Mouse (Mus musculus) liver, embryonic 14.5 days (tissue): ENCODE measurements around the gene Klhl36.

Experiments
- CTCF ChIP-seq: IDR thresholded peaks from 2 replicates; pipeline ENCODE4 v1.5.1; 2016; ENCODE audit warnings: antibody characterized with exemption, low read depth, control low read depth
- EP300 ChIP-seq: IDR thresholded peaks from 2 replicates; pipeline ENCODE4 v1.6.1; 2016; ENCODE audit warnings: antibody characterized with exemption, low read depth

DNA sequence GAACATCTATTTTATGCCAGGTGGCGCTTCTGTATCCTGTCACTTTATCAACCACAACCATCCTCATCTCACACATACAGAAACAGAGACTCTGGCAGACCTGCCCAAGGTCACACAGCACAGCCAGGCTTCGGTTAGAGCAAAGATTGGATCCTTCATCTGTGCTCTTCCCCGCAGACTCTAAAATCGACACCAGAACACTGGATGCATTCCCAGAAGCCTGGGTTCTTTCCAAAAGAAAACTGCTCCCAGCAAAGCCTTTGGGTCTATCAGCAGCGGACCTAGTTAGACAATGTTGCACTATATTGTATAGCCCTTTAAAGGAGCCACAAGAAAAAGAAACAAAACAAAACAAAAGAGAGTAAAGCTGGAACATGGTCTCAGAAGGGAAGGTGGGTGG, 26.8 kb upstream of the Klhl36 start:
- TF ChIP-seq CTCF: no peak
- no peak for TF ChIP-seq EP300
